Mouse (Mus musculus) liver, adult 2 months (tissue): ENCODE results near the gene Cd79b.

Experiments
- CTCF ChIP-seq: fragments of 200-500 bp; IDR thresholded peaks from 2 replicates; pipeline ENCODE4 v1.5.1; 2011; ENCODE audit warnings: low read depth, low read length, control low read depth
- POLR2A ChIP-seq: fragments of 200-500 bp; IDR thresholded peaks from 2 replicates; pipeline ENCODE4 v1.6.1; 2011; ENCODE audit warnings: low read length, control low read depth; ENCODE audit not compliant: insufficient read depth; ENCODE audit errors: extremely low read depth

GRCm38 (mm10) chr11:106274971-106275411 lies 39.6 kb downstream of the Cd79b start:
- TF ChIP-seq CTCF (no peak), POLR2A (no peak)
